Mouse (Mus musculus): ENCODE measurements at regions not wholly inside any gene's neighbourhood (a gene's known extent, or its start where the extent isn't known, plus 50 kb on each side); places are given as distances from the start of the nearest gene placed in this dataset.

- no peak for TF ChIP-seq CTCF (IDR thresholded peaks at IDR 0.05; ENCODE audit: borderline replicate concordance, insufficient read depth, low read depth, low read length)
- no peak for TF ChIP-seq POLR2A (IDR thresholded peaks at IDR 0.05; ENCODE audit: borderline replicate concordance, insufficient read depth, low read length)
Observed at GRCm38 (mm10) chr1:73140557-73141345, 125.0 kb upstream of the Tnp1 start.

All from cerebellum, adult 2 months (tissue).